Mouse (Mus musculus) heart, embryonic 15.5 days (tissue): ENCODE measurements around the gene Ica1. TPM values are rescaled to one million over a fixed set of nuclear protein-coding genes. Genes with fewer than 3 reads are reported as not detected.

ENCODE experiments used
- ATAC-seq: fragments of 200-750 bp; cut with Nextera tagmentation; replicated peaks from 2 replicates; pipeline ENCODE4 v1.8.0; 2017; ENCODE audit warnings: low read depth, moderate TSS enrichment; ENCODE audit not compliant: insufficient number of reproducible peaks, insufficient read depth, low FRiP score
- H3K27ac ChIP-seq: fragments of 300-500 bp; sonication (generic); 2 replicates; pipeline ENCODE4 v1.5.1; 2015; ENCODE audit warnings: mild to moderate bottlenecking, inconsistent platforms
- H3K27me3 ChIP-seq: fragments of 300-500 bp; sonication (generic); 2 replicates; pipeline ENCODE4 v1.6.1; 2015; ENCODE audit warnings: inconsistent platforms
- H3K36me3 ChIP-seq: fragments of 300-500 bp; sonication (generic); 2 replicates; pipeline ENCODE4 v1.6.1; 2015; ENCODE audit warnings: mild to moderate bottlenecking, inconsistent platforms
- H3K4me1 ChIP-seq: fragments of 300-500 bp; sonication (generic); replicated peaks from 2 replicates; pipeline ENCODE4 v1.6.1; 2015; ENCODE audit warnings: inconsistent platforms
- H3K4me2 ChIP-seq: fragments of 300-500 bp; sonication (generic); 2 replicates; pipeline ENCODE4 v1.6.1; 2015; ENCODE audit warnings: inconsistent platforms, mild to moderate bottlenecking, moderate library complexity
- H3K4me3 ChIP-seq: fragments of 300-500 bp; sonication (generic); 2 replicates; pipeline ENCODE4 v1.5.1; 2015; ENCODE audit warnings: mild to moderate bottlenecking, inconsistent platforms
- H3K9ac ChIP-seq: fragments of 300-500 bp; sonication (generic); 2 replicates; pipeline ENCODE4 v1.6.1; 2015; ENCODE audit warnings: mild to moderate bottlenecking, inconsistent platforms
- H3K9me3 ChIP-seq: fragments of 300-500 bp; sonication (generic); replicated peaks from 2 replicates; pipeline ENCODE4 v1.6.1; 2016; ENCODE audit warnings: inconsistent platforms
- WGBS: fragments of 180-500 bp; shearing (Covaris S2); methylation state at CpG from one replicate; pipeline ENCODE4 v1.1.7; 2015; ENCODE audit warnings: mixed read lengths; 5-methylcytosine and 5-hydroxymethylcytosine counted together
- polyA plus RNA-seq: library from polyadenylated mRNA; unstranded; fragments of >200 nt; fragmentation: Nextera tagmentation; extraction: Ambion mirVana; gene quantifications from 2 replicates; pipeline ENCODE4 v1.2.1, GENCODE M21; 2015

Gene Ica1
- polyA plus RNA-seq, 1 experiment from 2014 or later, result 19.0 TPM

GRCm38 (mm10) chr6:8657459-8657858 lies 120.8 kb downstream of the Ica1 start:
- no peak for ATAC-seq
- WGBS, result 74% methylated on average over 3 of the region's 3 CpGs
- no peak overlapping the region for H3K27ac ChIP-seq
- H3K27me3 ChIP-seq, result no peaks in the 10 kb centered on the region
- H3K9ac ChIP-seq, result no peak overlapping the region
- no peak overlapping the region for H3K4me3 ChIP-seq
- no peak overlapping the region for H3K4me2 ChIP-seq
- peaks cover 14% of the 10 kb centered on the region for H3K4me1 ChIP-seq
- H3K9me3 ChIP-seq, result no peaks in the 10 kb centered on the region
- no peaks in the 10 kb centered on the region for H3K36me3 ChIP-seq

- no peak for ATAC-seq
- H3K4me1 ChIP-seq, result peaks cover 14% of the 10 kb centered on the region
- H3K36me3 ChIP-seq, result no peaks in the 10 kb centered on the region
- no peaks in the 10 kb centered on the region for H3K27me3 ChIP-seq
- no peak overlapping the region for H3K9ac ChIP-seq
- H3K9me3 ChIP-seq, result no peaks in the 10 kb centered on the region
- no peak overlapping the region for H3K27ac ChIP-seq
- H3K4me3 ChIP-seq, result no peak overlapping the region
- H3K4me2 ChIP-seq, result no peak overlapping the region
- WGBS, result 81% methylated on average over 2 of the region's 2 CpGs
Measured at GRCm38 (mm10) chr6:8655454-8655853, 122.8 kb downstream of the Ica1 start.

GRCm38 (mm10) chr6:8650413-8650812 lies 127.9 kb downstream of the Ica1 start:
- no peaks in the 10 kb centered on the region for H3K36me3 ChIP-seq
- H3K4me3 ChIP-seq, result no peak overlapping the region
- no peak for ATAC-seq
- H3K4me1 ChIP-seq, result peaks cover 5% of the 10 kb centered on the region; the same call in 1 of the 2 replicates
- H3K4me2 ChIP-seq, result no peak overlapping the region
- WGBS, result 80% methylated on average over 7 of the region's 7 CpGs
- no peak overlapping the region for H3K9ac ChIP-seq
- H3K27ac ChIP-seq, result no peak overlapping the region
- no peaks in the 10 kb centered on the region for H3K27me3 ChIP-seq
- H3K9me3 ChIP-seq, result no peaks in the 10 kb centered on the region

- H3K4me1 ChIP-seq, result peaks cover 5% of the 10 kb centered on the region
- WGBS, result 62% methylated on average over 4 of the region's 4 CpGs
- no peak overlapping the region for H3K27ac ChIP-seq
- ATAC-seq, result no peak
- H3K36me3 ChIP-seq, result no peaks in the 10 kb centered on the region
- no peak overlapping the region for H3K4me2 ChIP-seq
- H3K4me3 ChIP-seq, result no peak overlapping the region
- H3K9ac ChIP-seq, result no peak overlapping the region
- no peaks in the 10 kb centered on the region for H3K27me3 ChIP-seq
- no peaks in the 10 kb centered on the region for H3K9me3 ChIP-seq
Measured at GRCm38 (mm10) chr6:8649295-8649865, 128.9 kb downstream of the Ica1 start.

GRCm38 (mm10) chr6:8648185-8648901 lies 129.9 kb downstream of the Ica1 start:
- H3K9ac ChIP-seq, result no peak overlapping the region
- H3K9me3 ChIP-seq, result no peaks in the 10 kb centered on the region
- peaks cover 5% of the 10 kb centered on the region for H3K4me1 ChIP-seq
- ATAC-seq, result no peak
- no peaks in the 10 kb centered on the region for H3K27me3 ChIP-seq
- 74% methylated on average over 10 of the region's 10 CpGs for WGBS
- H3K4me3 ChIP-seq, result no peak overlapping the region
- H3K27ac ChIP-seq, result no peak overlapping the region
- no peak overlapping the region for H3K4me2 ChIP-seq
- H3K36me3 ChIP-seq, result no peaks in the 10 kb centered on the region

GRCm38 (mm10) chr6:8647513-8648184 lies 130.6 kb downstream of the Ica1 start:
- Histone ChIP-seq H3K27ac (no peak overlapping the region), H3K9ac (no peak overlapping the region), H3K27me3 (no peaks in the 10 kb centered on the region), H3K4me1 (peaks cover 5% of the 10 kb centered on the region), H3K4me3 (no peak overlapping the region), H3K9me3 (no peaks in the 10 kb centered on the region), H3K36me3 (no peaks in the 10 kb centered on the region), H3K4me2 (no peak overlapping the region)
- no peak for ATAC-seq
- WGBS, result 46% methylated on average over 7 of the region's 7 CpGs

GRCm38 (mm10) chr6:8645708-8646107 lies 132.6 kb downstream of the Ica1 start:
- Histone ChIP-seq H3K27me3 (no peaks in the 10 kb centered on the region), H3K4me2 (no peak overlapping the region), H3K9ac (no peak overlapping the region), H3K36me3 (no peaks in the 10 kb centered on the region), H3K9me3 (no peaks in the 10 kb centered on the region), H3K27ac (no peak overlapping the region), H3K4me3 (no peak overlapping the region), H3K4me1 (peaks cover 5% of the 10 kb centered on the region)
- no peak for ATAC-seq
- WGBS, result 89% methylated on average over 2 of the region's 2 CpGs

- Histone ChIP-seq H3K4me2 (no peak overlapping the region), H3K27ac (no peak overlapping the region), H3K4me1 (peaks cover 5% of the 10 kb centered on the region), H3K27me3 (no peaks in the 10 kb centered on the region), H3K9ac (no peak overlapping the region), H3K9me3 (no peaks in the 10 kb centered on the region), H3K36me3 (no peaks in the 10 kb centered on the region), H3K4me3 (no peak overlapping the region)
- 83% methylated on average over 10 of the region's 10 CpGs for WGBS
- no peak for ATAC-seq
Measured at GRCm38 (mm10) chr6:8644703-8645102, 133.6 kb downstream of the Ica1 start.

- no peak for ATAC-seq
- H3K4me1 ChIP-seq, result no peaks in the 10 kb centered on the region; the same call in 1 of the 2 replicates
- H3K27ac ChIP-seq, result no peak overlapping the region
- H3K4me3 ChIP-seq, result no peak overlapping the region
- H3K9me3 ChIP-seq, result no peaks in the 10 kb centered on the region
- 82% methylated on average over 5 of the region's 5 CpGs for WGBS
- H3K9ac ChIP-seq, result no peak overlapping the region
- no peak overlapping the region for H3K4me2 ChIP-seq
- no peaks in the 10 kb centered on the region for H3K27me3 ChIP-seq
- no peaks in the 10 kb centered on the region for H3K36me3 ChIP-seq
Measured at GRCm38 (mm10) chr6:8640863-8641262, 137.4 kb downstream of the Ica1 start.

- Histone ChIP-seq H3K27me3 (no peaks in the 10 kb centered on the region), H3K27ac (no peak overlapping the region), H3K36me3 (no peaks in the 10 kb centered on the region), H3K4me1 (no peaks in the 10 kb centered on the region), H3K4me2 (no peak overlapping the region), H3K9me3 (no peaks in the 10 kb centered on the region), H3K4me3 (no peak overlapping the region), H3K9ac (no peak overlapping the region)
- WGBS, result 74% methylated on average over 2 of the region's 2 CpGs
- no peak for ATAC-seq
Measured at GRCm38 (mm10) chr6:8639526-8639925, 138.8 kb downstream of the Ica1 start.

- H3K9ac ChIP-seq, result no peak overlapping the region
- WGBS, result 64% methylated on average over 4 of the region's 4 CpGs
- no peaks in the 10 kb centered on the region for H3K4me1 ChIP-seq
- no peaks in the 10 kb centered on the region for H3K27me3 ChIP-seq
- no peak overlapping the region for H3K4me3 ChIP-seq
- H3K4me2 ChIP-seq, result no peak overlapping the region
- no peak for ATAC-seq
- H3K27ac ChIP-seq, result no peak overlapping the region
- no peaks in the 10 kb centered on the region for H3K9me3 ChIP-seq
- H3K36me3 ChIP-seq, result no peaks in the 10 kb centered on the region
Measured at GRCm38 (mm10) chr6:8638899-8639298, 139.4 kb downstream of the Ica1 start.
